Mouse (Mus musculus) MEL (cell line): ENCODE data around the gene Wdr19.

Source experiments
- CHD2 ChIP-seq: IDR thresholded peaks from 2 replicates; pipeline ENCODE4 v1.6.1; 2011; ENCODE audit warnings: low read length, improper control_type of control experiment
- CTCF ChIP-seq, 3 experiments: IDR thresholded peaks in 2 of 3; conservative IDR thresholded peaks in 1 of 3; 2 replicates each; pipeline ENCODE4 v1.5.1; 2011 to 2012; ENCODE audit warnings: low read length in 3 of 3, low read depth in 2 of 3, mild to moderate bottlenecking in 2 of 3, improper control_type of control experiment in 1 of 3, inconsistent platforms in 1 of 3, mixed read lengths in 1 of 3, moderate library complexity in 1 of 3; ENCODE audit not compliant: control insufficient read depth in 1 of 3, insufficient read depth in 1 of 3, poor library complexity in 1 of 3, severe bottlenecking in 1 of 3
- E2F4 ChIP-seq: IDR thresholded peaks from 2 replicates; pipeline ENCODE4 v1.6.1; 2011; ENCODE audit warnings: low read depth, low read length, improper control_type of control experiment, borderline replicate concordance
- ETS1 ChIP-seq: IDR thresholded peaks from 2 replicates; pipeline ENCODE4 v1.6.1; 2012; ENCODE audit warnings: low read depth, mild to moderate bottlenecking, inconsistent platforms, low read length, improper control_type of control experiment, moderate library complexity
- MYC ChIP-seq: IDR thresholded peaks from 2 replicates; pipeline ENCODE4 v1.6.1; 2011; ENCODE audit warnings: low read depth, mild to moderate bottlenecking, low read length, improper control_type of control experiment, moderate library complexity
- POLR2A ChIP-seq, 2 experiments: IDR thresholded peaks; 2 replicates each; pipeline ENCODE4 v1.6.1; 2011 to 2012; ENCODE audit warnings: low read length in 2 of 2, mild to moderate bottlenecking in 2 of 2, control low read depth in 1 of 2, improper control_type of control experiment in 1 of 2, low read depth in 1 of 2, moderate library complexity in 1 of 2; ENCODE audit not compliant: control insufficient read depth in 1 of 2, insufficient read depth in 1 of 2, poor library complexity in 1 of 2
- POLR2AphosphoS2 ChIP-seq: IDR thresholded peaks from 2 replicates; pipeline ENCODE4 v1.6.1; 2011; ENCODE audit warnings: low read length, improper control_type of control experiment
- RAD21 ChIP-seq: IDR thresholded peaks from 2 replicates; pipeline ENCODE4 v1.6.1; 2011; ENCODE audit warnings: mild to moderate bottlenecking, low read depth, low read length, improper control_type of control experiment
- SIN3A ChIP-seq: IDR thresholded peaks from 2 replicates; pipeline ENCODE4 v1.6.1; 2012; ENCODE audit warnings: low read length, improper control_type of control experiment, inconsistent platforms
- SMC3 ChIP-seq: IDR thresholded peaks from 2 replicates; pipeline ENCODE4 v1.6.1; 2011; ENCODE audit warnings: low read depth, low read length, improper control_type of control experiment
- TAL1 ChIP-seq: IDR thresholded peaks from 2 replicates; pipeline ENCODE4 v1.6.1; 2012; ENCODE audit warnings: mild to moderate bottlenecking, inconsistent platforms, low read length, moderate library complexity, mixed read lengths
- USF1 ChIP-seq: IDR thresholded peaks from 2 replicates; pipeline ENCODE4 v1.6.1; 2014; ENCODE audit warnings: low read depth, mild to moderate bottlenecking, inconsistent platforms, low read length, improper control_type of control experiment, moderate library complexity
- ZKSCAN1 ChIP-seq: IDR thresholded peaks from 2 replicates; pipeline ENCODE4 v1.6.1; 2012; ENCODE audit warnings: low read depth, mild to moderate bottlenecking, inconsistent platforms, low read length, improper control_type of control experiment, moderate library complexity
- ZNF384 ChIP-seq: IDR thresholded peaks from 2 replicates; pipeline ENCODE4 v1.6.1; 2012; ENCODE audit warnings: low read depth, mild to moderate bottlenecking, inconsistent platforms, low read length, improper control_type of control experiment

- no peak for TF ChIP-seq CHD2
- no peak for TF ChIP-seq SMC3
- TF ChIP-seq POLR2AphosphoS2: no peak
- TF ChIP-seq CTCF (IDR thresholded peaks at IDR 0.05 in 2 of 3, conservative IDR thresholded peaks at IDR 0.05 in 1 of 3; ENCODE audit: control insufficient read depth in 1 of 3, insufficient read depth in 1 of 3, low read depth in 2 of 3, low read length in 3 of 3, poor library complexity in 1 of 3, severe bottlenecking in 1 of 3): no peak
- TF ChIP-seq MYC: no peak
- no peak for TF ChIP-seq ZKSCAN1
- TF ChIP-seq POLR2A (IDR thresholded peaks at IDR 0.05; ENCODE audit: control insufficient read depth in 1 of 2, insufficient read depth in 1 of 2, low read depth in 1 of 2, low read length in 2 of 2, poor library complexity in 1 of 2): no peak
- no peak for TF ChIP-seq E2F4
- TF ChIP-seq USF1: no peak
- no peak for TF ChIP-seq SIN3A
- no peak for TF ChIP-seq RAD21
- TF ChIP-seq ETS1: no peak
- TF ChIP-seq TAL1: no peak
- TF ChIP-seq ZNF384: no peak
Observed at GRCm38 (mm10) chr5:65221037-65221436, 21.5 kb downstream of the Wdr19 start.
